Mouse (Mus musculus): ENCODE measurements around the gene Ppfibp1. TPM values are rescaled to one million over a fixed set of nuclear protein-coding genes. Genes with fewer than 3 reads are reported as not detected.

The Ppfibp1 gene
- total and polyA plus RNA-seq, 3 experiments: 15.4 to 128 (median 102) TPM

DNA sequence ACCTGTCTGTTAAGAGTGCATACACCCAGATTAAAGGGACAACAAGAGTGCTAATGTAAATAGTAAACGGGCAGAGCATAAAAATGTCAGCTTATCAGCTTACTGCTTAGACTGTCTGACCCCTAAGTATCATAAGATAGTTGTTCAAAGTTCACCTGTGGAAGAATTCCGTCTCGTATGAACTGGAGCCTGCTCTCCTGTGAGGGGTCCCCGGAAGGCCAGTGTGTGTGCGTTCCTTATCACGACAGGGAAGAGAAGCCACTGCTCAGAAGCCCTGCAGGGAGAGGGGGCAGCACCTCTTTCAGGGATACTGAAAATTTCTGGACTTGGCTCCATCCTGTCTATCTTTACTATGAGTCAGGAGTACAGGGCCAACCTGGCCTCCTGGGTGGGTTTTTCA, 108.7 kb downstream of the Ppfibp1 start:
- intact Hi-C loops (cut with DNase I): loop anchor here (10.0 kb wide), 1 partner anchor 342 kb away; no protein-coding TSS in a partner anchor
- peaks cover 3% of the 10 kb centered on the region; the same call in 1 of the 2 replicates for H3K36me3 ChIP-seq (ENCODE audit: control insufficient read depth, insufficient read depth, low read length)

DNA sequence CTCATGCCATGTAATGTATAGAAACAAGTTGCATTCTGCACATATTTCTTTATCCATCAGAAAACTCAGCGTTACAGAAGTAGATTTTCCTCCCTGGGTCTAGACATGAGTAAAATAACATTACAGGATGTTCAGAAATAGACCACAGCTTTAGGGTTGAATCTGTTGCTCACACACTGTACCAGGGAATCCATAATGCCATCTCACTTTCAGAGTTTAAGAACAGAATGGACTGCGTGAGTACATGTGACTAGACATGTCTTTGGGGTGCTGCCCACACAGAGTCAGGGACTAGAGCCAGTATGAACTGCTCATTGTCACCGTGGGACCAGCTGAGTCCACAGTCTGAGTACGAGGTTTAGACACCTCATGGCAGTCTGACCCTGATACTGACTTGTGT, 110.4 kb downstream of the Ppfibp1 start:
- Histone ChIP-seq H3K9ac (ENCODE audit: low read depth, low read length) (no peak overlapping the region), H3K4me3 (no peak overlapping the region), H3K36me3 (ENCODE audit: control insufficient read depth, insufficient read depth, low read length) (peaks cover 3% of the 10 kb centered on the region; the same call in 1 of the 2 replicates), H3K79me2 (replicated peaks; ENCODE audit: control insufficient read depth, insufficient read depth, low read length) (no peaks in the 10 kb centered on the region), H3K4me1 (ENCODE audit: control insufficient read depth, insufficient read depth, low read length) (no peaks in the 10 kb centered on the region), H3K27ac (no peak overlapping the region), H3K27me3 (ENCODE audit: control insufficient read depth, insufficient read depth, low read length) (no peaks in the 10 kb centered on the region)
- TF ChIP-seq CTCF (IDR thresholded peaks at IDR 0.05) (no peak), POLR2A (IDR thresholded peaks at IDR 0.05; ENCODE audit: insufficient read depth, low read depth, low read length) (no peak), EP300 (IDR thresholded peaks at IDR 0.05; ENCODE audit: insufficient read depth, low read depth, low read length) (no peak)
- DNase-seq: no peak
- intact Hi-C loops (cut with DNase I): loop anchor here (10.0 kb wide), 1 partner anchor 344 kb away; no protein-coding TSS in a partner anchor
- WGBS: 86% methylated on average over 4 of the region's 4 CpGs

More for the DNA sequence above, 108.7 kb downstream of the Ppfibp1 start:
- Histone ChIP-seq H3K79me2 (replicated peaks; ENCODE audit: control insufficient read depth, insufficient read depth, low read length) (no peaks in the 10 kb centered on the region), H3K4me1 (ENCODE audit: control insufficient read depth, insufficient read depth, low read length) (no peaks in the 10 kb centered on the region), H3K27me3 (ENCODE audit: control insufficient read depth, insufficient read depth, low read length) (no peaks in the 10 kb centered on the region), H3K4me3 (no peak overlapping the region), H3K9ac (ENCODE audit: low read depth, low read length) (no peak overlapping the region), H3K27ac (no peak overlapping the region)
- 76% methylated on average over 6 of the region's 6 CpGs for WGBS
- no peak for TF ChIP-seq CTCF (IDR thresholded peaks at IDR 0.05)
- DNase-seq: no peak

DNA sequence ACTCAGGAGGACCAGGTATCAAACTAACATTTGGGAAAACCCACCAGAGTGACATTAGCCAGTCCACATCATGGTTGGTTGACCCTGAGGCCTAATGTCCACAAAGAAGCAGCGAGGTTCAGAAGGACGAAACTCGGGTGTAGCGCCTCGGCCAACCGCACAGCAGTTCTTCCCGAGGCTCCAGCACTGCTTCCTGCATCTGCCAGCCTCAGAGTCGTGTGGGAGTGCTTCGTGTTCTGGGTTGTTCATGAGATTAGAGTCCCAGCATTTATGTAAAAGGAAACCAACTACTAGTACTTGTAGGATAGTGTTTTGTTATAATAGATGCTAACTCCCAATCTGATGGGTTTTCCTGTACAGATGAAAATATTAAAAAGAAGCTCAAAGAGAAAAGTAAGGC, 111.0 kb downstream of the Ppfibp1 start:
- Histone ChIP-seq H3K27ac (no peak overlapping the region), H3K79me2 (replicated peaks; ENCODE audit: control insufficient read depth, insufficient read depth, low read length) (no peaks in the 10 kb centered on the region), H3K27me3 (ENCODE audit: control insufficient read depth, insufficient read depth, low read length) (no peaks in the 10 kb centered on the region), H3K36me3 (ENCODE audit: control insufficient read depth, insufficient read depth, low read length) (peaks cover 3% of the 10 kb centered on the region; the same call in 1 of the 2 replicates), H3K9ac (ENCODE audit: low read depth, low read length) (no peak overlapping the region), H3K4me3 (no peak overlapping the region), H3K4me1 (ENCODE audit: control insufficient read depth, insufficient read depth, low read length) (no peaks in the 10 kb centered on the region)
- intact Hi-C loops (cut with DNase I): loop anchor here (10.0 kb wide), 1 partner anchor 345 kb away; no protein-coding TSS in a partner anchor
- no peak for TF ChIP-seq CTCF (IDR thresholded peaks at IDR 0.05)
- no peak for TF ChIP-seq POLR2A (IDR thresholded peaks at IDR 0.05; ENCODE audit: insufficient read depth, low read depth, low read length)
- no peak for TF ChIP-seq EP300 (IDR thresholded peaks at IDR 0.05; ENCODE audit: insufficient read depth, low read depth, low read length)
- 82% methylated on average over 9 of the region's 9 CpGs for WGBS
- DNase-seq: no peak

DNA sequence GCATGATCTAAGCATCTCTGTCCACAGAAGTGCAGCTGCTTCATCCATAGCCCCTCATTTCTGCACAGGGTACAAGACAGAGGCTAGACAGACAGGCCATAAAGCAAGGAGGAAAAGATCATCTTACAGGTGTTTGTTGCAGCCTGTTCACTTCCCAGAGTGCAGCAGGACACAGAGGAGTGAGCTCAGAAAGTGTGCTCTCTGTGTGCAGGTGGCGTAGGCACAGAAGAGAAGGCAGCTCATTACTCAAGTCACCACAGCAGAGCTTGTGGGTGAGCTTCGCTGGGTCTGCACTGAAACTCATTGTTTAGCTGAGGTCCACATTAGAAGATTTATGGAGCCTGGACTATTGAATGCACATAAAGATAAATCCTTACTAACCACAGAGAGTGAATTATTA, 111.5 kb downstream of the Ppfibp1 start:
- no peaks in the 10 kb centered on the region for H3K4me1 ChIP-seq (ENCODE audit: control insufficient read depth, insufficient read depth, low read length)
- TF ChIP-seq CTCF (IDR thresholded peaks at IDR 0.05) (no peak), POLR2A (IDR thresholded peaks at IDR 0.05; ENCODE audit: insufficient read depth, low read depth, low read length) (no peak), EP300 (IDR thresholded peaks at IDR 0.05; ENCODE audit: insufficient read depth, low read depth, low read length) (no peak)
- intact Hi-C loops (cut with DNase I): loop anchor here (10.0 kb wide), 2 partner anchors 345 to 955 kb away; no protein-coding TSS in a partner anchor
- no peak overlapping the region for H3K27ac ChIP-seq
- no peak overlapping the region for H3K9ac ChIP-seq (ENCODE audit: low read depth, low read length)
- no peaks in the 10 kb centered on the region; the same call in 1 of the 2 replicates for H3K36me3 ChIP-seq (ENCODE audit: control insufficient read depth, insufficient read depth, low read length)
- no peaks in the 10 kb centered on the region for H3K79me2 ChIP-seq (replicated peaks; ENCODE audit: control insufficient read depth, insufficient read depth, low read length)
- DNase-seq: no peak
- WGBS: 93% methylated on average over 2 of the region's 2 CpGs
- H3K27me3 ChIP-seq (ENCODE audit: control insufficient read depth, insufficient read depth, low read length): no peaks in the 10 kb centered on the region
- no peak overlapping the region for H3K4me3 ChIP-seq

DNA sequence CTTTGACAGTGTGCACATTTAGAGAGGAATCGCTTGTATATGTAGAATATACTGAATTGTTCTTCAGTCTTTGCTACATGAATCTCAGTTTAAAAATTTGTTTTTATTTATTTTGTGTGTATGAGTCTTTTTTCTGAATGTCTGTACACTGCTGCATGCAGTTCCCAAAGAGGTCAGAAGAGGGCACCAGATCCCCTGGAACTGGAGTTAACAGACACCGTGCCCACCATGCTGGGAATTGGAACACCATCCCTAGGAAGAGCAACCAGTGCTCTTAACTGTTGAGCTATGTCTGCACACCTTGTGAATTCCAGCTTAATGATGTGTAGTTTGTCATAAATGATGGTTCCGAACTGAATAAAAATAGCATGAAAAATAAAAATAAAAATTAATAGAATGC, 119.9 kb downstream of the Ppfibp1 start:
- Histone ChIP-seq H3K9ac (ENCODE audit: low read depth, low read length) (no peak overlapping the region), H3K79me2 (replicated peaks; ENCODE audit: control insufficient read depth, insufficient read depth, low read length) (no peaks in the 10 kb centered on the region), H3K27ac (no peak overlapping the region), H3K27me3 (ENCODE audit: control insufficient read depth, insufficient read depth, low read length) (no peaks in the 10 kb centered on the region), H3K4me1 (ENCODE audit: control insufficient read depth, insufficient read depth, low read length) (0 out of 2 replicates have a peak, but pooled peaks cover 1% of the 10 kb centered on the region), H3K4me3 (no peak overlapping the region), H3K36me3 (ENCODE audit: control insufficient read depth, insufficient read depth, low read length) (no peaks in the 10 kb centered on the region; the same call in 1 of the 2 replicates)
- WGBS: 68% methylated on average over 3 of the region's 3 CpGs
- intact Hi-C loops (cut with DNase I): loop anchor here (2.0 to 10.0 kb wide), 3 partner anchors 109 to 947 kb away; no protein-coding TSS in a partner anchor
- DNase-seq: peak in 1 of 2 experiments; percentile 61
- TF ChIP-seq CTCF (IDR thresholded peaks at IDR 0.05): peak; percentile 88
- TF ChIP-seq POLR2A (IDR thresholded peaks at IDR 0.05; ENCODE audit: insufficient read depth, low read depth, low read length): no peak
- TF ChIP-seq EP300 (IDR thresholded peaks at IDR 0.05; ENCODE audit: insufficient read depth, low read depth, low read length): no peak

DNA sequence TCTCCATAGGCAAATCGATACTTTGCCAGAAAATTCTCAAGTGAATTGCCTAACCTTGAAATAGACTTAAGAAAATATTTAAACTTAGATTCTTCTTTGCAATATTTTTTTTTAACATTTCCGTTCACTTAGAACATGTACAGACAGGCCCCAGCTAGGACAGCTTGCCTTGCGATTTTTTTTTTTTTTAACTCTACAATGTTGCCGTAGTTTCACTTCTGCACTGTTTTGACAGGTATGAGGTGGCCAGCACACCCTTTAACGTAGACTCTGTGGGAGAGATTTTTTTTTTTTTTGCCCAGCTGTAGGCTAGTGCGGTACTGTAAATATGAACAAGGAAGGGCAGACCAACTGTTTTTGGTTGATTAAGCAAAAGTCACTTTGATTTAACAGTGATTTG, 122.1 kb downstream of the Ppfibp1 start:
- Histone ChIP-seq H3K4me1 (ENCODE audit: control insufficient read depth, insufficient read depth, low read length) (0 out of 2 replicates have a peak, but pooled peaks cover 1% of the 10 kb centered on the region), H3K36me3 (ENCODE audit: control insufficient read depth, insufficient read depth, low read length) (no peaks in the 10 kb centered on the region; the same call in 1 of the 2 replicates), H3K4me3 (no peak overlapping the region), H3K79me2 (replicated peaks; ENCODE audit: control insufficient read depth, insufficient read depth, low read length) (no peaks in the 10 kb centered on the region), H3K27ac (no peak overlapping the region), H3K27me3 (ENCODE audit: control insufficient read depth, insufficient read depth, low read length) (no peaks in the 10 kb centered on the region), H3K9ac (ENCODE audit: low read depth, low read length) (no peak overlapping the region)
- TF ChIP-seq EP300 (IDR thresholded peaks at IDR 0.05; ENCODE audit: insufficient read depth, low read depth, low read length): no peak
- TF ChIP-seq CTCF (IDR thresholded peaks at IDR 0.05): no peak
- TF ChIP-seq POLR2A (IDR thresholded peaks at IDR 0.05; ENCODE audit: insufficient read depth, low read depth, low read length): no peak
- DNase-seq: no peak
- intact Hi-C loops (cut with DNase I): loop anchor here (5.0 to 10.0 kb wide), 2 partner anchors 92 to 804 kb away; no protein-coding TSS in a partner anchor
- 78% methylated on average over 6 of the region's 6 CpGs for WGBS

Data from heart, adult 2 months (tissue).